Mouse (Mus musculus) left cerebral cortex, postnatal 14 days (tissue): ENCODE measurements around the gene Cep89. TPM values are rescaled to one million over a fixed set of nuclear protein-coding genes. Genes with fewer than 3 reads are reported as not detected.

ENCODE experiments used
- DNase-seq, 2 experiments: peaks; one replicate each; pipeline ENCODE4 v3.0.0; 2021 to 2022; ENCODE audit warnings: low spot score in 2 of 2, mixed read lengths in 1 of 2
- intact Hi-C: fragments of 180-260 bp; cut with DNase I; formaldehyde crosslinking; loops from one replicate; pipeline ENCODE4 v1.15.1; 2025
- total RNA-seq, 2 experiments: library from RNA; stranded (reverse); gene quantifications; 2 replicates each; pipeline ENCODE4 v1.2.3; 2021

The Cep89 gene
- total RNA-seq, 2 experiments from 2014 or later: 22.2 to 22.5 TPM

- intact Hi-C loops: no loop called here
- DNase-seq: no peak
Observed at GRCm38 (mm10) chr7:35380351-35380750, 16.5 kb upstream of the Cep89 start.

DNA sequence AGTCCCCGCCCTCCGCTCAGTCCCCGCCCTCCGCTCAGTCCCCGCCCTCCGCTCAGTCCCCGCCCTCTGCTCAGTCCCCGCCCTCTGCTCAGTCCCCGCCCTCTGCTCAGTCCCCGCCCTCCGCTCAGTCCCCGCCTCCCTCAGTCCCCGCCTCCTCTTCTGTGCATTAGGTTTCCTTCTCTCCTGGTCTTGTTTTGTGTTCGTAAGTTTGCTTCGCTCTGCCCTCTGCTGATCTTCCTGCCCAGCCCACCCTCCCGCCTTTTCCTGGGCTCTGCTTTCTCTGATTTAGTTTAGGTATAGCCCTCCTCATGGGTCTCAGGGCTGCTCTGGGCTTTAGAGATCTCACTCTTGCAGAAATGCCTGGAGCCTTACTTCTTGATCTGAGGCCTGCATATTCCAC is 15.0 kb upstream of the Cep89 start:
- intact Hi-C loops: no loop called here
- no peak for DNase-seq

DNA sequence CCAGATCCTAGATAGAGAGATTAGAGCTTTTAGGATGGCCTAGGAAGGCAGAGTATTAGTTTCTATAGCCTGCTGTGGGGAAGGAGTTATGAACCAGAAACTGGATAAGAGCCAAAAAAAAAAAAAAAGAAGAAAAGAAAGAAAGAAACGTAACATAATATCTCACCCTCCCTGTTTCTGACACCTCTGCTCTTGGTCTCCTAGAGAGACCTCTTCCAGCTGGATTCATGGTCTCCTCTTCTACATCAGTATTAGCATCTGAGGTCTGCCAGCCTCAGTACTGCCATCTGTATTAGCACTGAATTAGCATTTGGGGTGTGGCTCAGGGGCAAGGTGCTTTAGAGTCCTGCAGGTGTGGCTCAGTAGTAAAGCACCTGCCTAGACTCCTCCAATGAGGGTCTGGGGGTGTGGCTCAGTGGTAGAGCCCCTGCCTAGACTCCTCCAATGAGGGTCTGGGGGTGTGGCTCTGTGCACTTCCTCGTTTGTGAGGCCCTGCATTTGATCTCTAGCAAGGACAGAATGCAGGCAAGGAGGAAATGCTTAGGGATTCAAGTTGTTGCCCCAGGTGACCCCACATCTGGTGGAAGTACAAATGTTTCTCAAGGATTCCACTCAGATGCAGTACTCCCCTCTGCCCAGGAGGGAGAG is 14.0 kb upstream of the Cep89 start:
- no peak for DNase-seq
- intact Hi-C loops: no loop called here

DNA sequence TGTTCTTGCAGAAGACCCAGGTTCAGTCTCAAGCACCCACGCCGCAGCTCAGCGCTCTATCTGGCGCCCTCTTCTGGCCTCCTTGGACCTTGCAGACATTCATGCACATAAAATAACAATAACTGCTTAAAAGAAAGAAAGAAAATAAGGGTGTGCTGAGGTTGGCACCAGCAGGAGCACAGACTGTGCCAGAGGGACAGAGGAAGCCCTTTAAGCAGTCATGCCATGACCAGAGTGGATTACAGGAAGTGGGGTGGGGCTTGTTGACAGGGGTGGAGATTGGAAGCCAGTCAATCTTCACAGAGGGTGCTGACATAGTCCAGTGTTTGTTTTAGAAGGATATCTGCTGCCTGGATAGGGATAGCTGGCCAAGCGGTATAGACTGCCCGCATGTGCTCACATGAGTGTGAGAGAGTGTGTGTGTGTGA is 10.3 kb upstream of the Cep89 start:
- no peak for DNase-seq
- intact Hi-C loops: loop anchor here (5.0 kb wide), 1 partner anchor 49 kb away; no protein-coding TSS in a partner anchor

GRCm38 (mm10) chr7:35388694-35389093 is 8.1 kb upstream of the Cep89 start:
- intact Hi-C loops: loop anchor here (5.0 kb wide), 1 partner anchor 51 kb away; no protein-coding TSS in a partner anchor
- no peak for DNase-seq

DNA sequence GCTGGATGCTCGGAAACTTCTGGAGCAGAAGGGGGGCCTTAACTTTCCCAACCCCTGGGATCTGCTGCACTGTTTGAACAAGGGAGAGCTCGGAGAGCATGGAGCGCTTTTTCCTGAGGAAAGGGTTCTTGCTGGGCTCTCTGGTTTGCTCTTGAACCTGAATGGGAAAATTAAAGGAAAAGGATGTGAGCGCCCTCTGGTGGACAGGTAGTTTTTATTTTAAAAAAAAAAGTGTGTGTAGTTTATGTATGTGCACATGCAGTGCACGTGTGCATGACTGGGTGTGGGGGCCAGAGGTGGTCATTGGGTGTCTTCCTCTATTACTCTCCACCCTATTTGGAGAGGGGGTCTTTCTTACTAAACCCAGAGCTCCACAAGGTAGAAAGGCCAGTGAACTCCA is 3.9 kb upstream of the Cep89 start:
- intact Hi-C loops: loop anchor here (5.0 kb wide), 2 partner anchors 76 to 96 kb away; partner anchors contain the start of gene Gpatch1
- DNase-seq: peak in 1 of 2 experiments; percentile 41

- intact Hi-C loops: no loop called here
- DNase-seq: peak in 1 of 2 experiments; percentile 17
Observed at GRCm38 (mm10) chr7:35395734-35396456, 940 bp upstream of the Cep89 start.

- intact Hi-C loops: loop anchor here (10.0 kb wide), 1 partner anchor 234 kb away; no protein-coding TSS in a partner anchor
Observed at GRCm38 (mm10) chr7:35401169-35401568, 4.3 kb downstream of the Cep89 start.

DNA sequence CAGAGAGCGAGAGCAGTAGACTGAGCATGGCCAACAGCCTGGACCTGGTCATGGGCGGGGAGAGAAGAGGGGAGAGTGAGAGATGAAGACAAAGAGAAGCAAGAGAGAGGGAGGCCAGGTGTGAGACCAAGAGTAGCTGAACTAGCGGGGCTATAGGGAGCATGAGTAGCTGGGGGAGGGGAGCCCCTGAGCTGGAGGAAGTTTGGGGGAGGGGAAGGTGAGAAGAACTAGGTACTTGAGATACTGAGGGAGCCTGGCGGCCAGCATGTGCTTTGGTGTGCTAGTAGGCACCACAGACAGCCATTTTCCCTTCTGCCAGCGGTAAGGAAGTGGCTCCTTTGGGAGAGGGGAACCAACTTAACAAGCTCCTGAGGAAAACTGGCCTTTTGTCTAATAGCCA is 18.4 kb downstream of the Cep89 start:
- no peak for DNase-seq

More at GRCm38 (mm10) chr7:35401169-35401568, 4.3 kb downstream of the Cep89 start:
- DNase-seq: no peak

DNA sequence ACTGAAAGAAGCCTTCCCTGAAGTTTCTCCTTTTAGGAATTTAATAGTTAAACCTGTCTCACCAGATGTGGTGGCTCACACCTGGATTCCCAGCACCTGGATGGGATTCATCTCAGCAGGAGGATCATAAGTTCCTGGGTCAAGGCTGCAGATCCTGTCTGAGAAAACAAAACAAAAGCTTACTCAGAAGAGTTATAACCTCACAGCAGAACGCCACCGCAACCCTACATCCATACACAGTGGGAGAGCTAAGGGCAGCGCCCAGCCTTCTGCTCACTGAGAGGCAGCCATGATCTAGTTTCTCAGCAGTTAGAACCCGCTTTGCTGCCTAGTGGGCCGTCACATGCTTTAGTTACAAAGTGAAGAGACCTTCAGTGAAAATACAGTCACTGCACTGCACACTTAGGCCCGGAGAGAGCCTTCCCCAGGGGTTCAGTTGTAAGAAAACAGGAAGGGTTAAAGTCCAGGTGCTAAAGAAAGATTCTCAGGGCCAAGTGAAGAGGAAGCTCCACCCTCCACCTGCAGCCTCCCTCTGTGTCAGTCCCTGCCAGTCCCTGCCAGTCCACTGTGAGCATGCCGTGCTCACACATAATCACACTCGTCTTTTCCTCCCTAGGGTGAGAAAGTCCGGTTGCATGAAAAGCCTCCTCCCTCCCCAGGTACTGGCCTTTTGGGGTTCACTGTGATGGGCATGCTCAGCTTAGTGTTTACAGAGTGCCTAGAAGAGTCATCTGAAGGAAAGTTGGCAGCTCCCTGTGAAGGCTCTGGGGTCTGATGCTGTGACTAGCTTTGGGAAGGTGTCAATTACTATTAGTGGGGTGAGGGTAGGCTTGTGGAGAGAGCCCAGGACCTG is 19.2 kb downstream of the Cep89 start:
- no peak for DNase-seq
- intact Hi-C loops: no loop called here

More for the DNA sequence above, 18.4 kb downstream of the Cep89 start:
- intact Hi-C loops: no loop called here

GRCm38 (mm10) chr7:35416654-35416948 is 19.8 kb downstream of the Cep89 start:
- intact Hi-C loops: no loop called here
- DNase-seq: no peak

- DNase-seq: no peak
- intact Hi-C loops: no loop called here
Observed at GRCm38 (mm10) chr7:35423071-35423470, 26.2 kb downstream of the Cep89 start.

DNA sequence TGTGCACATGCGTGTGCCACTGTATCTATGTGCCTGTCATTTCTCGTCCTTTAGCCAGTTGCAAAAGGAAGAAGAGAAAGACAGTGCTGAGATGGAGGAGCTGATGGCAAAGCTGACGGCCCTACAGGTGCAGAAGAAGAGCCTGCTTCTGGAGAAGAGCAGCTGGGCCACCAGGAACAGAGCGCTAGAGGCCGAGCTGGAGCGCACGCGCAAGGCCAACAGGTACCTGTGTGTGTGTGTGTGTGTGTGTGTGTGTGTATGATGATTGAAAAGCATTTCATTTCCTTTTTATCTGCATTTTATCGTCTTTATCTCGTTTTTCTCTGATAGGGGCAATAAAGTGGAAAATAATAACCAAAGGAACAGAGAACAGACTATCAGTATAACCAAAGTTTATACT is 31.3 kb downstream of the Cep89 start:
- intact Hi-C loops: no loop called here
- DNase-seq: no peak

GRCm38 (mm10) chr7:35435266-35435665 is 38.4 kb downstream of the Cep89 start:
- intact Hi-C loops: no loop called here
- DNase-seq: no peak

GRCm38 (mm10) chr7:35447501-35447900 is 50.7 kb downstream of the Cep89 start:
- intact Hi-C loops: no loop called here
- DNase-seq: no peak

DNA sequence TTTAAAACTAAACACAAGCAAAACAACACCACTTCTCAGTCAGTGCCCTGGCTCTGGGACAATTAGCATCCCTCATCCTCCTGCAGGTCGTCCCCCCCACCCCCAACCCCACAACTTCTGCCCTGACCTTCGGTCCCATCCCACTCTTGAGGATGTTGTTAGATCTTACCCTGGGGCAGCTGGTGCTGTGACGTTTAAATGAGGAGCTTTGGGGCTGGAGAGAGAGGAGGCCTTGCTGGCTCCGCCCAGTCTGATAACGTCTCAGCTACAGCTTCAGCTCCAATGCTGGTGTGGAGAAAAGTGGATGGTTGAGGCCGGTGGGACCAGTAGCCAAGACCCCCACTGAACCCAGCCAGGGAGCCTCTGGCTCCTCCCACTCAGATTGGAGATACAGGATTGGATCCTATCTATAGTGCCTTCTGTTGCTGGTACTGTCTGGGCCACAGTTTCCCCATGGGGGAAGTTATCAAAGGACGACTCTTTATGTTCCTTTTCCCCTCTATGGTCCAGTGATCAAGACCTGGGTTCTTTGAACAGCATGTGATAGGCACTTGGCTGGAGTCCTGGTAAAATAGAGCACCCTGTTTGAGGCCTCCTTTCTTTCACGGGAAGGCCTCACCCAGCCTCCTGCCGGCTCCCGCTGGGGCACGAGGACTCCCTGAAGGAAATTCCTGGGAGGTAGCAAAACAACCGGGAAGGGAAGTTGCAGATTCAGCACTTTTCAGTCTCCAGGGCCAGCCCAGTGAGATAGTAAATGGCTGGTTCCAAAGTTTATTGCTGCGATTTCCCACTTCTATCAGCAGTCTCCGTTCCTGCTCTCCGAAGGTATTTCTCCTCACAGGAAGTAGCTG is 51.4 kb downstream of the Cep89 start, which contains the start of gene Slc7a9:
Slc7a9 (plus strand) TSS at position 801 of the 851 bp plus-strand sequence.
- DNase-seq: no peak
- intact Hi-C loops: no loop called here

- intact Hi-C loops: no loop called here
- no peak for DNase-seq
Observed at GRCm38 (mm10) chr7:35448867-35449266, 52.0 kb downstream of the Cep89 start.

GRCm38 (mm10) chr7:35456091-35456814 is 59.4 kb downstream of the Cep89 start:
- DNase-seq: no peak
- intact Hi-C loops: no loop called here
